In the genomic region with DNA sequence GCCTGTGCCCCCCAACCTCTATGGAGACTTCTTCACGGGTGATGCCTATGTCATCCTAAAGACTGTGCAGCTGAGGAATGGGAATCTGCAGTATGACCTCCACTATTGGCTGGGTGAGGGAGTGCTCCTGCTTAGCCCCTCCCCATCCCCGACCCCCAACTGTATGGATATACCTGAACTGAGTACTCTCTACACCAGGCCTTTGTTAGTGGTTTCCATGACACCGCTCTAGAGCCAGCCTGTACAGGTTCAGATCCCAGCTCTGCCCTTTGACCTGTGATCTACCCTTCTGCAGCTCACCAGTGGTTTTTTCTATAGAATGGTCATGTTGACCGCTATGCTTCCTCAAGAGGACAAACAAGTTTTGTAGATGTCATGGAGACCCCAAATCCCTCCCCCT, we compare ENCODE assay signal across 20 mouse cellular contexts. TPM values are rescaled to one million over a fixed set of nuclear protein-coding genes. Genes with fewer than 3 reads are reported as not detected.
A peak's percentile ranks its signal among the peaks of the same experiment; 100 is the strongest.
DNase-seq lines count a peak whose midpoint lies in the region; ATAC-seq and TF ChIP-seq lines count a peak whose summit lies in the region.
"Had no signal": no experiment of that assay in that cellular context is flagged by ENCODE, and none has a peak within 500 bp of the region (broad histone marks: within the 10 kb centered on the region; RNA-seq: fewer than 3 reads in every experiment).

No protein-coding gene starts in this region.

- H3K9ac ChIP-seq in embryonic facial prominence, embryonic 11.5 days (replicated peaks; ENCODE audit: low read length) = no peak overlapping the region
- H3K9ac ChIP-seq in kidney, embryonic 14.5 days (ENCODE audit: low read depth, low read length) = no peak overlapping the region
- H3K9ac ChIP-seq: lung, embryonic 15.5 days; midbrain, embryonic 13.5 days had no signal

- TF ChIP-seq POLR2A in lung, adult 2 months (IDR thresholded peaks at IDR 0.05; ENCODE audit: borderline replicate concordance, extremely low read depth, low read depth, low read length) = no peak

- no peaks in the 10 kb centered on the region for H3K9me3 ChIP-seq in embryonic facial prominence, embryonic 11.5 days (replicated peaks; ENCODE audit: control insufficient read depth, low read length)
- H3K9me3 ChIP-seq in embryonic facial prominence, embryonic 10.5 days = no peaks in the 10 kb centered on the region
- no peaks in the 10 kb centered on the region for H3K9me3 ChIP-seq in kidney, embryonic 14.5 days (ENCODE audit: control insufficient read depth, low read length)
- H3K9me3 ChIP-seq: hindbrain, embryonic 10.5 days; lung, embryonic 15.5 days; midbrain, embryonic 13.5 days had no signal

- ATAC-seq in embryonic facial prominence, embryonic 11.5 days (replicated peaks; ENCODE audit: insufficient number of reproducible peaks, low FRiP score, low TSS enrichment, low read depth) = 0 out of 2 replicates have a peak, but pooled peaks have one; percentile 13
- ATAC-seq in kidney, embryonic 14.5 days (ENCODE audit: low FRiP score, low TSS enrichment) = 0 out of 2 replicates have a peak, but pooled peaks have one; percentile 9
- ATAC-seq: forebrain, embryonic 16.5 days; hindbrain, embryonic 16.5 days; intestine, embryonic 16.5 days; midbrain, embryonic 13.5 days had no signal

- H3K27me3 ChIP-seq in embryonic facial prominence, embryonic 11.5 days (ENCODE audit: control insufficient read depth, insufficient read depth, low read length) = peaks cover 10% of the 10 kb centered on the region; the same call in 1 of the 2 replicates
- peaks cover 63% of the 10 kb centered on the region for H3K27me3 ChIP-seq in embryonic facial prominence, embryonic 10.5 days (replicated peaks; ENCODE audit: low read depth, poor library complexity, severe bottlenecking)
- peaks cover 6% of the 10 kb centered on the region; the same call in 1 of the 2 replicates for H3K27me3 ChIP-seq in kidney, embryonic 14.5 days (ENCODE audit: control insufficient read depth, insufficient read depth, low read length)

- no peak for TF ChIP-seq CTCF in lung, adult 2 months (IDR thresholded peaks at IDR 0.05; ENCODE audit: insufficient read depth, low read length)

- WGBS in embryonic facial prominence, embryonic 11.5 days = 85% methylated on average over 4 of the region's 4 CpGs
- 81% methylated on average over 4 of the region's 4 CpGs for WGBS in embryonic facial prominence, embryonic 10.5 days
- WGBS in kidney, embryonic 14.5 days = 72% methylated on average over 4 of the region's 4 CpGs
- WGBS in lung, adult 2 months = 82% methylated on average over 4 of the region's 4 CpGs

- no peak overlapping the region for H3K27ac ChIP-seq in embryonic facial prominence, embryonic 11.5 days (replicated peaks; ENCODE audit: low read depth, low read length)
- H3K27ac ChIP-seq in embryonic facial prominence, embryonic 10.5 days (replicated peaks) = no peak overlapping the region
- no peak overlapping the region for H3K27ac ChIP-seq in kidney, embryonic 14.5 days (ENCODE audit: low read depth, low read length)
- no peak overlapping the region for H3K27ac ChIP-seq in brown adipose tissue, adult 24 weeks (replicated peaks; ENCODE audit: low read depth, low read length)
- H3K27ac ChIP-seq: hindbrain, embryonic 10.5 days; layer of hippocampus, adult 2 months; lung, embryonic 15.5 days; midbrain, embryonic 13.5 days had no signal

- no peak for DNase-seq in embryonic facial prominence, embryonic 11.5 days (ENCODE audit: low spot score)
- DNase-seq in embryonic facial prominence, embryonic 10.5 days (ENCODE audit: low spot score) = no peak
- no peak for DNase-seq in kidney, postnatal 10 days
- DNase-seq in lung, adult 2 months = no peak
- no peak for DNase-seq in lung, postnatal 36 days
- DNase-seq in layer of hippocampus, adult 9-10 months (ENCODE audit: low spot score) = no peak
- DNase-seq: adrenal gland, postnatal 14 days; cerebellum, adult 9-10 months; gastrocnemius, postnatal 25 days; heart, postnatal 10 days; kidney, postnatal 14 days had no signal

- no peaks in the 10 kb centered on the region for H3K36me3 ChIP-seq in embryonic facial prominence, embryonic 11.5 days (replicated peaks; ENCODE audit: control insufficient read depth, insufficient read depth, low read depth, low read length)
- H3K36me3 ChIP-seq in embryonic facial prominence, embryonic 10.5 days (replicated peaks) = no peaks in the 10 kb centered on the region
- no peaks in the 10 kb centered on the region for H3K36me3 ChIP-seq in kidney, embryonic 14.5 days (ENCODE audit: control insufficient read depth, insufficient read depth, low read length)
- H3K36me3 ChIP-seq: hindbrain, embryonic 10.5 days; midbrain, embryonic 13.5 days had no signal

- H3K4me2 ChIP-seq in embryonic facial prominence, embryonic 11.5 days (ENCODE audit: low read depth, low read length) = no peak overlapping the region
- no peak overlapping the region for H3K4me2 ChIP-seq in kidney, embryonic 14.5 days (replicated peaks; ENCODE audit: low read depth, low read length)
- H3K4me2 ChIP-seq: midbrain, embryonic 13.5 days had no signal

- H3K4me3 ChIP-seq in embryonic facial prominence, embryonic 11.5 days (ENCODE audit: low read depth, low read length) = no peak overlapping the region
- no peak overlapping the region for H3K4me3 ChIP-seq in embryonic facial prominence, embryonic 10.5 days
- H3K4me3 ChIP-seq in kidney, embryonic 14.5 days (ENCODE audit: low read length) = no peak overlapping the region
- H3K4me3 ChIP-seq in lung, adult 2 months (replicated peaks; ENCODE audit: extremely low read depth, low read depth, low read length) = peak overlapping the region; percentile 6
- peak overlapping the region; percentile 30; the same call in 1 of the 2 replicates for H3K4me3 ChIP-seq in brown adipose tissue, adult 24 weeks (ENCODE audit: insufficient read depth, low read depth, low read length)
- H3K4me3 ChIP-seq: hindbrain, embryonic 10.5 days; layer of hippocampus, adult 2 months; midbrain, embryonic 13.5 days had no signal

- no peaks in the 10 kb centered on the region for H3K4me1 ChIP-seq in embryonic facial prominence, embryonic 11.5 days (ENCODE audit: control insufficient read depth, insufficient read depth, low read length)
- H3K4me1 ChIP-seq in embryonic facial prominence, embryonic 10.5 days = peaks cover 13% of the 10 kb centered on the region
- no peaks in the 10 kb centered on the region for H3K4me1 ChIP-seq in kidney, embryonic 14.5 days (ENCODE audit: control insufficient read depth, insufficient read depth, low read length)
- H3K4me1 ChIP-seq in lung, adult 2 months (ENCODE audit: control insufficient read depth, insufficient read depth, low read length) = peaks cover 8% of the 10 kb centered on the region
- peaks cover 2% of the 10 kb centered on the region for H3K4me1 ChIP-seq in brown adipose tissue, adult 24 weeks (ENCODE audit: control insufficient read depth, insufficient read depth, insufficient read length, low read length)

RNA-seq across cellular contexts. Expression of a gene that starts 27.8 kb away (rescaled TPM):
- polyA plus RNA-seq in embryonic facial prominence, embryonic 11.5 days (2014; fragmentation: Nextera tagmentation; extraction: Ambion mirVana) = 50.1 and 51.7 TPM in 2 replicates
- polyA plus RNA-seq in embryonic facial prominence, embryonic 10.5 days (2016; fragmentation: Nextera tagmentation; extraction: Ambion mirVana) = 13.6 and 18.9 TPM in 2 replicates
- polyA plus RNA-seq in kidney, embryonic 14.5 days (2014; fragmentation: Nextera tagmentation; extraction: Ambion mirVana) = 57.6 and 84.2 TPM in 2 replicates
- polyA plus RNA-seq in lung, adult 2 months (2012; rRNA removed) = 2,994 and 3,301 TPM in 2 replicates
- polyA plus RNA-seq in brown adipose tissue, adult 24 weeks (2012; ENCODE audit: insufficient read depth, insufficient read length, missing spikeins) = 804 and 896 TPM in 2 replicates

RNA-seq across cellular contexts. Expression of a gene that starts 52.8 kb away (rescaled TPM):
- polyA plus RNA-seq in embryonic facial prominence, embryonic 11.5 days (2014; fragmentation: Nextera tagmentation; extraction: Ambion mirVana) = 22.7 and 23.1 TPM in 2 replicates
- polyA plus RNA-seq in embryonic facial prominence, embryonic 10.5 days (2016; fragmentation: Nextera tagmentation; extraction: Ambion mirVana) = 18.0 and 18.9 TPM in 2 replicates
- polyA plus RNA-seq in kidney, embryonic 14.5 days (2014; fragmentation: Nextera tagmentation; extraction: Ambion mirVana) = 10.8 and 18.8 TPM in 2 replicates
- polyA plus RNA-seq in lung, adult 2 months (2012; rRNA removed) = 45.1 and 69.5 TPM in 2 replicates
- polyA plus RNA-seq in brown adipose tissue, adult 24 weeks (2012; ENCODE audit: insufficient read depth, insufficient read length, missing spikeins) = 230 and 257 TPM in 2 replicates

Comparison
In these comparisons a context has a peak if more than half of its experiments do, and no peak if none do; other contexts are left out.
1. H3K4me3 ChIP-seq: peak in lung, adult 2 months (single experiment) and brown adipose tissue, adult 24 weeks (single experiment); none in embryonic facial prominence, embryonic 11.5 days (single experiment), embryonic facial prominence, embryonic 10.5 days (single experiment) and kidney, embryonic 14.5 days (single experiment).